8 mouse cellular contexts compared by ENCODE assay signal in genomic region chr7:45017242-45018061, GRCm38 (mm10). TPM values are rescaled to one million over a fixed set of nuclear protein-coding genes. Genes with fewer than 3 reads are reported as not detected.
DNase-seq lines count a peak whose midpoint lies in the region; ATAC-seq lines count a peak whose summit lies in the region.

TSS of gene Rras (plus strand) at chr7:45017961.

- no peaks in the 10 kb centered on the region for H3K9me3 ChIP-seq in hindbrain, embryonic 11.5 days (ENCODE audit: control insufficient read depth, low read length)

- H3K4me1 ChIP-seq in hindbrain, embryonic 11.5 days (replicated peaks; ENCODE audit: control insufficient read depth, insufficient read depth, low read length), result no peaks in the 10 kb centered on the region; the same call in 1 of the 2 replicates

- H3K4me3 ChIP-seq in hindbrain, embryonic 11.5 days (ENCODE audit: low read depth, low read length), result peak within 1 kb of the TSS; percentile 94

- H3K27ac ChIP-seq in hindbrain, embryonic 11.5 days (ENCODE audit: low read depth, low read length), result peak within 1 kb of the TSS; percentile 61

- WGBS in hindbrain, embryonic 11.5 days, result 0% methylated on average over 36 of the region's 36 CpGs

- H3K36me3 ChIP-seq in hindbrain, embryonic 11.5 days (ENCODE audit: control insufficient read depth, insufficient read depth, low read length), result peaks cover 2% of the 10 kb centered on the region; the same call in 1 of the 2 replicates

- peak within 1 kb of the TSS; percentile 80 for H3K4me2 ChIP-seq in hindbrain, embryonic 11.5 days (replicated peaks; ENCODE audit: low read depth, low read length)

- peak within 1 kb of the TSS; percentile 53 for H3K9ac ChIP-seq in hindbrain, embryonic 11.5 days (ENCODE audit: low read depth, low read length)

- DNase-seq in MN1 (ENCODE audit: low spot score), result peak; percentile 97
- peak; percentile 92 for DNase-seq in cerebellum, adult 9-10 months
- DNase-seq in frontal cortex, adult 2 months (ENCODE audit: extremely low spot score in 1 of 2, low spot score in 1 of 2), result peak; percentile 87 to 93
- peak; percentile 86 for DNase-seq in hindbrain, embryonic 11.5 days (ENCODE audit: low spot score)
- DNase-seq in layer of hippocampus, postnatal 10 days (ENCODE audit: low spot score in 2 of 2), result peak; percentile 69 to 76
- DNase-seq in lung, postnatal 10 days, result peak; percentile 98
- DNase-seq in ovary, postnatal 36 days (ENCODE audit: low spot score), result peak; percentile 83
- peak; percentile 79 for DNase-seq in thymus, postnatal 25 days

- no peaks in the 10 kb centered on the region; the same call in 1 of the 2 replicates for H3K27me3 ChIP-seq in hindbrain, embryonic 11.5 days (ENCODE audit: control insufficient read depth, insufficient read depth, low read length)

- ATAC-seq in hindbrain, embryonic 11.5 days (ENCODE audit: low FRiP score), result peak; percentile 89

RNA-seq across cellular contexts. Expression of gene Rras, which starts in this region (rescaled TPM):
- 27.6 and 32.5 TPM in 2 replicates for polyA plus RNA-seq in frontal cortex, adult 2 months (2012; rRNA removed)
- 21.2 and 21.6 TPM in 2 replicates for polyA plus RNA-seq in hindbrain, embryonic 11.5 days (2014; fragmentation: Nextera tagmentation; extraction: Ambion mirVana)
- total RNA-seq in layer of hippocampus, postnatal 10 days (2021), result 10 to 100 TPM; 12.2 to 12.3 TPM

Comparison
In these comparisons a context has a peak if more than half of its experiments do, and no peak if none do; other contexts are left out.
1. Peak in every context shown above with its lines: DNase-seq, ATAC-seq, H3K4me3 ChIP-seq and H3K27ac ChIP-seq.